Mouse (Mus musculus): ENCODE measurements around the gene Cracr2b.

Cracr2b gene

GRCm38 (mm10) chr7:141454967-141455551, 5.8 kb upstream of the Cracr2b start, which contains the start of gene Pnpla2:
Pnpla2 (plus strand) TSS chr7:141455198.
- in situ Hi-C loops (cut with MseI, MboI) = no loop called here

- in situ Hi-C loops (cut with MseI, MboI) = no loop called here
Measured at GRCm38 (mm10) chr7:141455610-141456314, 5.1 kb upstream of the Cracr2b start.

- in situ Hi-C loops (cut with MseI, MboI) = no loop called here
Measured at GRCm38 (mm10) chr7:141456739-141457138, 4.2 kb upstream of the Cracr2b start.

GRCm38 (mm10) chr7:141457236-141457635, 3.7 kb upstream of the Cracr2b start:
- in situ Hi-C loops (cut with MseI, MboI) = no loop called here

GRCm38 (mm10) chr7:141457986-141458660, 2.8 kb upstream of the Cracr2b start:
- in situ Hi-C loops (cut with MseI, MboI) = no loop called here

GRCm38 (mm10) chr7:141458661-141459060, 2.2 kb upstream of the Cracr2b start:
- in situ Hi-C loops (cut with MseI, MboI) = no loop called here

GRCm38 (mm10) chr7:141459301-141459711, 1.6 kb upstream of the Cracr2b start:
- in situ Hi-C loops (cut with MseI, MboI) = no loop called here

GRCm38 (mm10) chr7:141460001-141460390, 898 bp upstream of the Cracr2b start:
- in situ Hi-C loops (cut with MseI, MboI) = no loop called here

- in situ Hi-C loops (cut with MseI, MboI) = no loop called here
Measured at GRCm38 (mm10) chr7:141461521-141462332, 833 bp downstream of the Cracr2b start.

- in situ Hi-C loops (cut with MseI, MboI) = no loop called here
Measured at GRCm38 (mm10) chr7:141462333-141462821, 1.5 kb downstream of the Cracr2b start.

GRCm38 (mm10) chr7:141463824-141464602, 3.1 kb downstream of the Cracr2b start:
- in situ Hi-C loops (cut with MseI, MboI) = no loop called here

- in situ Hi-C loops (cut with MseI, MboI) = no loop called here
Measured at GRCm38 (mm10) chr7:141464603-141465201, 3.8 kb downstream of the Cracr2b start.

GRCm38 (mm10) chr7:141465388-141466044, 4.6 kb downstream of the Cracr2b start:
- in situ Hi-C loops (cut with MseI, MboI) = no loop called here

- in situ Hi-C loops (cut with MseI, MboI) = no loop called here
Measured at GRCm38 (mm10) chr7:141466045-141466394, 5.1 kb downstream of the Cracr2b start.

- in situ Hi-C loops (cut with MseI, MboI) = no loop called here
Measured at GRCm38 (mm10) chr7:141466607-141467148, 5.8 kb downstream of the Cracr2b start.

GRCm38 (mm10) chr7:141467230-141468030, 6.5 kb downstream of the Cracr2b start, which contains the start of gene Cd151:
Cd151 (plus strand) TSS chr7:141467392.
- in situ Hi-C loops (cut with MseI, MboI) = no loop called here

- in situ Hi-C loops (cut with MseI, MboI) = no loop called here
Measured at GRCm38 (mm10) chr7:141468164-141468521, 7.2 kb downstream of the Cracr2b start.

- in situ Hi-C loops (cut with MseI, MboI) = no loop called here
Measured at GRCm38 (mm10) chr7:141468522-141469211, 7.8 kb downstream of the Cracr2b start.

All from mouse trophoblast stem cell (cell line).